ENCODE assay signal across 17 mouse cellular contexts in genomic region chr2:32750199-32750598, GRCm38 (mm10). TPM values are rescaled to one million over a fixed set of nuclear protein-coding genes. Genes with fewer than 3 reads are reported as not detected.
DNase-seq lines count a peak whose midpoint lies in the region; ATAC-seq and TF ChIP-seq lines count a peak whose summit lies in the region.
"Had no signal": no experiment of that assay in that cellular context is flagged by ENCODE, and none has a peak within 500 bp of the region (broad histone marks: within the 10 kb centered on the region; RNA-seq: fewer than 3 reads in every experiment).

No protein-coding gene starts in this region.

- peak; percentile 29 for TF ChIP-seq CTCF in heart, adult 2 months (IDR thresholded peaks at IDR 0.05)

- TF ChIP-seq POLR2A in heart, adult 2 months (IDR thresholded peaks at IDR 0.05; ENCODE audit: insufficient read depth, low read depth, low read length): no peak

- no peak for DNase-seq in heart, adult 2 months
- DNase-seq in heart, postnatal 36 days: no peak
- DNase-seq in midbrain, embryonic 10.5 days (ENCODE audit: low spot score): no peak
- no peak for DNase-seq in midbrain, embryonic 11.5 days (ENCODE audit: low spot score, missing footprints)
- no peak for DNase-seq in right cerebral cortex, postnatal 25 days
- no peak for DNase-seq in MN1 (ENCODE audit: low spot score)
- DNase-seq: cerebellum, adult 9-11 months; gastrocnemius, postnatal 36 days; heart, postnatal 10 days; kidney, adult 18-20 months had no signal

- H3K9ac ChIP-seq in heart, adult 2 months (ENCODE audit: low read depth, low read length): no peak overlapping the region
- no peak overlapping the region for H3K9ac ChIP-seq in midbrain, embryonic 16.5 days (ENCODE audit: low read depth, low read length)
- no peak overlapping the region for H3K9ac ChIP-seq in midbrain, embryonic 11.5 days (ENCODE audit: low read length)
- H3K9ac ChIP-seq in stomach, embryonic 15.5 days: no peak overlapping the region

- 69% methylated on average over 7 of the region's 7 CpGs for WGBS in heart, adult 2 months
- WGBS in midbrain, embryonic 10.5 days: 75% methylated on average over 7 of the region's 7 CpGs
- 76% methylated on average over 7 of the region's 7 CpGs for WGBS in midbrain, embryonic 16.5 days
- 71% methylated on average over 7 of the region's 7 CpGs for WGBS in midbrain, embryonic 11.5 days
- 74% methylated on average over 7 of the region's 7 CpGs for WGBS in stomach, embryonic 15.5 days

- H3K4me2 ChIP-seq in midbrain, embryonic 16.5 days (ENCODE audit: low read length): no peak overlapping the region
- no peak overlapping the region for H3K4me2 ChIP-seq in midbrain, embryonic 11.5 days
- 0 out of 2 replicates have a peak overlapping the region, but pooled peaks have one; percentile 52 for H3K4me2 ChIP-seq in stomach, embryonic 15.5 days

- H3K27me3 ChIP-seq in heart, adult 2 months (ENCODE audit: control insufficient read depth, insufficient read depth, low read length): no peaks in the 10 kb centered on the region
- peaks cover 30% of the 10 kb centered on the region for H3K27me3 ChIP-seq in midbrain, embryonic 10.5 days (ENCODE audit: low read depth, poor library complexity, severe bottlenecking)
- H3K27me3 ChIP-seq in midbrain, embryonic 16.5 days (ENCODE audit: control insufficient read depth, insufficient read depth, low read depth, low read length): no peaks in the 10 kb centered on the region
- H3K27me3 ChIP-seq in midbrain, embryonic 11.5 days (ENCODE audit: control insufficient read depth, insufficient read depth, low read length): 0 out of 2 replicates have a peak, but pooled peaks cover 2% of the 10 kb centered on the region
- no peaks in the 10 kb centered on the region for H3K27me3 ChIP-seq in stomach, embryonic 15.5 days (replicated peaks)

- no peaks in the 10 kb centered on the region for H3K79me2 ChIP-seq in heart, adult 2 months (replicated peaks; ENCODE audit: control insufficient read depth, insufficient read depth, low read length)

- no peak for TF ChIP-seq EP300 in heart, adult 2 months (IDR thresholded peaks at IDR 0.05; ENCODE audit: insufficient read depth, low read depth, low read length)

- intact Hi-C loops in heart, adult 2 months (cut with DNase I): no loop called here
- intact Hi-C loops in heart, postnatal 36 days (cut with DNase I): no loop called here

- no peaks in the 10 kb centered on the region for H3K36me3 ChIP-seq in heart, adult 2 months (ENCODE audit: control insufficient read depth, insufficient read depth, low read length)
- H3K36me3 ChIP-seq in midbrain, embryonic 10.5 days: peaks cover 70% of the 10 kb centered on the region
- peaks cover 55% of the 10 kb centered on the region for H3K36me3 ChIP-seq in midbrain, embryonic 16.5 days (ENCODE audit: control insufficient read depth, insufficient read depth, low read length)
- peaks cover 9% of the 10 kb centered on the region for H3K36me3 ChIP-seq in midbrain, embryonic 11.5 days (ENCODE audit: control insufficient read depth, insufficient read depth, low read length)
- H3K36me3 ChIP-seq in stomach, embryonic 15.5 days: peaks cover 23% of the 10 kb centered on the region; the same call in 1 of the 2 replicates

- H3K9me3 ChIP-seq in midbrain, embryonic 10.5 days (replicated peaks): no peaks in the 10 kb centered on the region
- H3K9me3 ChIP-seq in midbrain, embryonic 16.5 days (replicated peaks; ENCODE audit: control insufficient read depth, low read length, poor library complexity, severe bottlenecking): no peaks in the 10 kb centered on the region
- no peaks in the 10 kb centered on the region for H3K9me3 ChIP-seq in midbrain, embryonic 11.5 days (ENCODE audit: control insufficient read depth, low read length)
- no peaks in the 10 kb centered on the region for H3K9me3 ChIP-seq in stomach, embryonic 15.5 days

- ATAC-seq in midbrain, embryonic 16.5 days: no peak
- ATAC-seq in midbrain, embryonic 11.5 days (ENCODE audit: low FRiP score): no peak
- no peak for ATAC-seq in stomach, embryonic 15.5 days (ENCODE audit: insufficient read depth, low FRiP score, low read depth)

- H3K4me1 ChIP-seq in heart, adult 2 months (ENCODE audit: control insufficient read depth, insufficient read depth, low read length): no peaks in the 10 kb centered on the region
- H3K4me1 ChIP-seq in midbrain, embryonic 10.5 days: peaks cover 31% of the 10 kb centered on the region
- H3K4me1 ChIP-seq in midbrain, embryonic 16.5 days (ENCODE audit: control insufficient read depth, insufficient read depth, low read length): peaks cover 10% of the 10 kb centered on the region
- H3K4me1 ChIP-seq in midbrain, embryonic 11.5 days (ENCODE audit: control insufficient read depth, insufficient read depth, low read length): peaks cover 18% of the 10 kb centered on the region
- H3K4me1 ChIP-seq in stomach, embryonic 15.5 days: peaks cover 5% of the 10 kb centered on the region; the same call in 1 of the 2 replicates

- H3K4me3 ChIP-seq in heart, adult 2 months: no peak overlapping the region
- H3K4me3 ChIP-seq in midbrain, embryonic 10.5 days: peak overlapping the region; percentile 53; the same call in 1 of the 2 replicates
- H3K4me3 ChIP-seq in midbrain, embryonic 16.5 days (ENCODE audit: low read depth, low read length): no peak overlapping the region
- H3K4me3 ChIP-seq in midbrain, embryonic 11.5 days (ENCODE audit: low read depth, low read length): no peak overlapping the region
- H3K4me3 ChIP-seq in stomach, embryonic 15.5 days (replicated peaks): no peak overlapping the region

- H3K27ac ChIP-seq in heart, adult 2 months: no peak overlapping the region
- peak overlapping the region; percentile 78; the same call in 1 of the 2 replicates for H3K27ac ChIP-seq in midbrain, embryonic 10.5 days (replicated peaks)
- no peak overlapping the region for H3K27ac ChIP-seq in midbrain, embryonic 16.5 days (ENCODE audit: low read length)
- H3K27ac ChIP-seq in midbrain, embryonic 11.5 days (ENCODE audit: low read depth, low read length): 0 out of 2 replicates have a peak overlapping the region, but pooled peaks have one; percentile 1
- no peak overlapping the region for H3K27ac ChIP-seq in stomach, embryonic 15.5 days

RNA-seq across cellular contexts. Expression of gene Tor2a, which starts 6.8 kb away (rescaled TPM):
- 1 to 10 TPM; 8.2 to 9.4 TPM for total RNA-seq in heart, adult 2 months (2021)
- 19.4 and 22.2 TPM in 2 replicates for polyA plus RNA-seq in heart, adult 2 months (2012; rRNA removed)
- 1 to 10 TPM; 6.8 to 9.6 TPM for total RNA-seq in heart, postnatal 36 days (2021)
- polyA plus RNA-seq in midbrain, embryonic 10.5 days (2016; fragmentation: Nextera tagmentation; extraction: Ambion mirVana): 59.2 and 59.8 TPM in 2 replicates
- 46.9 and 48.5 TPM in 2 replicates for polyA plus RNA-seq in midbrain, embryonic 16.5 days (2015; fragmentation: Nextera tagmentation; extraction: Ambion mirVana)
- 47.7 and 51.4 TPM in 2 replicates for polyA plus RNA-seq in midbrain, embryonic 11.5 days (2014; fragmentation: Nextera tagmentation; extraction: Ambion mirVana)
- polyA plus RNA-seq in stomach, embryonic 15.5 days (2015; fragmentation: Nextera tagmentation; extraction: Ambion mirVana): 63.8 and 68.5 TPM in 2 replicates

RNA-seq across cellular contexts. Expression of gene 6330409D20Rik, which starts 9.4 kb away (rescaled TPM):
- not detected for total RNA-seq in heart, adult 2 months (2021)
- polyA plus RNA-seq in heart, adult 2 months (2012; rRNA removed): not detected in 2 replicates
- not detected for total RNA-seq in heart, postnatal 36 days (2021)
- 0.94 and 2.1 TPM in 2 replicates for polyA plus RNA-seq in midbrain, embryonic 10.5 days (2016; fragmentation: Nextera tagmentation; extraction: Ambion mirVana)
- 3.2 and 3.5 TPM in 2 replicates for polyA plus RNA-seq in midbrain, embryonic 16.5 days (2015; fragmentation: Nextera tagmentation; extraction: Ambion mirVana)
- 2.0 and 3.0 TPM in 2 replicates for polyA plus RNA-seq in midbrain, embryonic 11.5 days (2014; fragmentation: Nextera tagmentation; extraction: Ambion mirVana)
- polyA plus RNA-seq in stomach, embryonic 15.5 days (2015; fragmentation: Nextera tagmentation; extraction: Ambion mirVana): 0.27 and 0.45 TPM in 2 replicates
- total RNA-seq: adrenal gland, adult 18-20 months; gastrocnemius, postnatal 36 days; heart, postnatal 10 days; megakaryocyte, adult 5-6 weeks; neutrophil, adult 5-6 weeks had no signal
- polyA plus RNA-seq: liver, embryonic 16.5 days had no signal

RNA-seq across cellular contexts. Expression of gene Ttc16, which starts 25.2 kb away (rescaled TPM):
- total RNA-seq in heart, adult 2 months (2021): under 1 TPM; 0.10 to 0.11 TPM
- polyA plus RNA-seq in heart, adult 2 months (2012; rRNA removed): 0.61 and 0.98 TPM in 2 replicates
- under 1 TPM; 0.08 to 0.14 TPM for total RNA-seq in heart, postnatal 36 days (2021)
- polyA plus RNA-seq in midbrain, embryonic 10.5 days (2016; fragmentation: Nextera tagmentation; extraction: Ambion mirVana): 0.31 TPM in 2 replicates
- 0.68 and 0.80 TPM in 2 replicates for polyA plus RNA-seq in midbrain, embryonic 16.5 days (2015; fragmentation: Nextera tagmentation; extraction: Ambion mirVana)
- polyA plus RNA-seq in midbrain, embryonic 11.5 days (2014; fragmentation: Nextera tagmentation; extraction: Ambion mirVana): 0.26 and 0.30 TPM in 2 replicates
- polyA plus RNA-seq in stomach, embryonic 15.5 days (2015; fragmentation: Nextera tagmentation; extraction: Ambion mirVana): 0.23 and 0.41 TPM in 2 replicates
- total RNA-seq: gastrocnemius, postnatal 36 days; heart, postnatal 10 days; megakaryocyte, adult 5-6 weeks had no signal
- polyA plus RNA-seq: embryonic facial prominence, embryonic 11.5 days had no signal

RNA-seq across cellular contexts. Expression of gene Ptrh1, which starts 25.4 kb away (rescaled TPM):
- 1 to 10 TPM; 2.4 to 4.2 TPM for total RNA-seq in heart, adult 2 months (2021)
- 2.2 and 3.3 TPM in 2 replicates for polyA plus RNA-seq in heart, adult 2 months (2012; rRNA removed)
- total RNA-seq in heart, postnatal 36 days (2021): 1 to 10 TPM; 3.7 to 3.8 TPM
- polyA plus RNA-seq in midbrain, embryonic 10.5 days (2016; fragmentation: Nextera tagmentation; extraction: Ambion mirVana): 5.2 TPM in 2 replicates
- 4.9 and 5.0 TPM in 2 replicates for polyA plus RNA-seq in midbrain, embryonic 16.5 days (2015; fragmentation: Nextera tagmentation; extraction: Ambion mirVana)
- polyA plus RNA-seq in midbrain, embryonic 11.5 days (2014; fragmentation: Nextera tagmentation; extraction: Ambion mirVana): 3.2 and 3.9 TPM in 2 replicates
- polyA plus RNA-seq in stomach, embryonic 15.5 days (2015; fragmentation: Nextera tagmentation; extraction: Ambion mirVana): 4.4 TPM in 2 replicates
- total RNA-seq: neutrophil, adult 5-6 weeks had no signal

RNA-seq across cellular contexts. Expression of gene Sh2d3c, which starts 29.3 kb away (rescaled TPM):
- 10 to 100 TPM; 27.1 to 28.9 TPM for total RNA-seq in heart, adult 2 months (2021)
- polyA plus RNA-seq in heart, adult 2 months (2012; rRNA removed): 38.7 and 52.8 TPM in 2 replicates
- total RNA-seq in heart, postnatal 36 days (2021): 10 to 100 TPM; 26.8 to 28.1 TPM
- polyA plus RNA-seq in midbrain, embryonic 10.5 days (2016; fragmentation: Nextera tagmentation; extraction: Ambion mirVana): 26.7 and 33.6 TPM in 2 replicates
- 51.1 and 59.3 TPM in 2 replicates for polyA plus RNA-seq in midbrain, embryonic 16.5 days (2015; fragmentation: Nextera tagmentation; extraction: Ambion mirVana)
- polyA plus RNA-seq in midbrain, embryonic 11.5 days (2014; fragmentation: Nextera tagmentation; extraction: Ambion mirVana): 23.4 and 25.5 TPM in 2 replicates
- polyA plus RNA-seq in stomach, embryonic 15.5 days (2015; fragmentation: Nextera tagmentation; extraction: Ambion mirVana): 26.2 and 28.6 TPM in 2 replicates

Comparison
In these comparisons a context has a peak if more than half of its experiments do, and no peak if none do; other contexts are left out.
1. H3K27ac ChIP-seq: peak in midbrain, embryonic 10.5 days (single experiment) and midbrain, embryonic 11.5 days (single experiment); none in heart, adult 2 months (single experiment), midbrain, embryonic 16.5 days (single experiment) and stomach, embryonic 15.5 days (single experiment).